Mouse (Mus musculus): ENCODE results near the gene Zfx.

DNA sequence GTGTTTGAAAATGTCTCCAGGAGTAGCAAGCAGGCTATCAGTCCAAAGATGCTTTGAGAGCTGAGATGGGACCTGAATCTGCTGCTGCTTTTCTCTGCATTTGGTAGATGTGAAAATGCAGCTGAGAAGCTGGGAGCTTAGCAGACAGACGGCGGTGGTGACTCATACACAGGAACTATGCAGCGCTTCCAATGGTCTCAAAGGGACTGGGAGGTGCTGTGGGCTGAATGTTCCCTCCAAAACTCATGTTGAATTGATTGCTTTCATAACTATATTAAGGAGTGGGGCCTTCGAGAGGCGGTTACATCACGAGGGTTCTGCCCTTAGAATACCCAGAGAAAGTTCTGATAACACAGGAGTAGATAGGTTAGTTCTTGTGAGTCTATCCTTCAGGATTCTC is 62.3 kb downstream of the Zfx start:
- TF ChIP-seq EP300 (IDR thresholded peaks at IDR 0.05; ENCODE audit: insufficient read depth, low read depth, low read length) (no peak), CTCF (IDR thresholded peaks at IDR 0.05; ENCODE audit: low read depth, low read length) (no peak), POLR2A (IDR thresholded peaks at IDR 0.05; ENCODE audit: insufficient read depth, low read length) (no peak)

Data from ES-Bruce4 (cell line).